Comparison of ENCODE assay signal across 16 mouse cellular contexts in genomic region chr1:74425845-74426244, GRCm38 (mm10). TPM values are rescaled to one million over a fixed set of nuclear protein-coding genes. Genes with fewer than 3 reads are reported as not detected.
"Had no signal": no experiment of that assay in that cellular context is flagged by ENCODE, and none has a peak within 500 bp of the region (broad histone marks: within the 10 kb centered on the region; RNA-seq: fewer than 3 reads in every experiment).

No protein-coding gene starts in this region.

- H3K4me2 ChIP-seq: limb, embryonic 13.5 days; lung, embryonic 14.5 days; midbrain, embryonic 11.5 days; midbrain, embryonic 15.5 days; neural tube, embryonic 12.5 days; stomach, embryonic 15.5 days had no signal

- H3K4me1 ChIP-seq: limb, embryonic 13.5 days; midbrain, embryonic 15.5 days; neural tube, embryonic 12.5 days; stomach, embryonic 15.5 days had no signal

- H3K4me3 ChIP-seq: limb, embryonic 13.5 days; midbrain, embryonic 15.5 days; neural tube, embryonic 12.5 days; stomach, embryonic 15.5 days had no signal

- H3K27ac ChIP-seq: limb, embryonic 13.5 days; midbrain, embryonic 15.5 days; neural tube, embryonic 12.5 days; stomach, embryonic 15.5 days had no signal

- H3K36me3 ChIP-seq: limb, embryonic 13.5 days; midbrain, embryonic 15.5 days; neural tube, embryonic 12.5 days; stomach, embryonic 15.5 days had no signal

- H3K9me3 ChIP-seq: limb, embryonic 13.5 days; midbrain, embryonic 15.5 days; neural tube, embryonic 12.5 days; stomach, embryonic 15.5 days had no signal

- DNase-seq: kidney, adult 8-10 months; kidney, postnatal 25 days; left cerebral cortex, postnatal 4 days; lung, embryonic 14.5 days; lung, postnatal 10 days; retina, postnatal 1 day; right cerebral cortex, postnatal 4 days; thymus, postnatal 4 days had no signal

- ATAC-seq: midbrain, embryonic 15.5 days had no signal

- H3K9ac ChIP-seq: limb, embryonic 13.5 days; lung, embryonic 14.5 days; midbrain, embryonic 15.5 days; neural tube, embryonic 12.5 days; stomach, embryonic 15.5 days had no signal

- H3K27me3 ChIP-seq: limb, embryonic 13.5 days; midbrain, embryonic 15.5 days; neural tube, embryonic 12.5 days; stomach, embryonic 15.5 days had no signal

RNA-seq across cellular contexts. Expression of gene Vil1, which starts 16.7 kb away (rescaled TPM):
- total RNA-seq: monocyte, adult 5-6 weeks; neutrophil, adult 5-6 weeks had no signal
- polyA plus RNA-seq: spleen, adult 2 months had no signal
